Comparison of ENCODE assay signal across 19 mouse cellular contexts in genomic region chrX:121637180-121637579, GRCm38 (mm10).
"Had no signal": no experiment of that assay in that cellular context is flagged by ENCODE, and none has a peak within 500 bp of the region (broad histone marks: within the 10 kb centered on the region; RNA-seq: fewer than 3 reads in every experiment).

No protein-coding gene starts in this region.

- H3K4me3 ChIP-seq: midbrain, embryonic 10.5 days; midbrain, embryonic 12.5 days; myocyte; neural tube, embryonic 13.5 days; neural tube, embryonic 15.5 days had no signal

- DNase-seq: lung, adult 18-20 months; lung, embryonic 14.5 days; lung, postnatal 10 days; lung, postnatal 4 days; midbrain, embryonic 14.5 days; retina, postnatal 1 day; right cerebral cortex, adult 18-20 months; right cerebral cortex, postnatal 25 days; right cerebral cortex, postnatal 4 days; spleen, adult 18-20 months; thymus, adult 18-20 months; thymus, postnatal 14 days; thymus, postnatal 36 days had no signal

- H3K27ac ChIP-seq: midbrain, embryonic 10.5 days; midbrain, embryonic 12.5 days; neural tube, embryonic 13.5 days; neural tube, embryonic 15.5 days had no signal

- ATAC-seq: midbrain, embryonic 16.5 days had no signal
